Mouse (Mus musculus): ENCODE measurements around the gene Inf2.

Inf2 gene

GRCm38 (mm10) chr12:112660576-112661326 is 72.2 kb downstream of the Inf2 start:
- DNase-seq (ENCODE audit: low spot score) = no peak

- no peak for DNase-seq (ENCODE audit: low spot score)
These were observed 72.7 kb downstream of the Inf2 start for GRCm38 (mm10) chr12:112661327-112661605.

- no peak for DNase-seq (ENCODE audit: low spot score)
These were observed 73.3 kb downstream of the Inf2 start for GRCm38 (mm10) chr12:112661851-112662250.

- DNase-seq (ENCODE audit: low spot score) = no peak
These were observed 74.7 kb downstream of the Inf2 start for GRCm38 (mm10) chr12:112663303-112663702.

GRCm38 (mm10) chr12:112663716-112664115 is 75.1 kb downstream of the Inf2 start:
- no peak for DNase-seq (ENCODE audit: low spot score)

- DNase-seq (ENCODE audit: low spot score) = no peak
These were observed 75.5 kb downstream of the Inf2 start for GRCm38 (mm10) chr12:112664124-112664523.

GRCm38 (mm10) chr12:112664656-112665055 is 76.1 kb downstream of the Inf2 start:
- no peak for DNase-seq (ENCODE audit: low spot score)

All from urinary bladder, postnatal 10 days (tissue).